Mouse (Mus musculus) adrenal gland, adult 18-20 months (tissue): ENCODE data around the gene Ipo13. TPM values are rescaled to one million over a fixed set of nuclear protein-coding genes. Genes with fewer than 3 reads are reported as not detected.

Experiments
- DNase-seq, 2 experiments: peaks; one replicate each; pipeline ENCODE4 v3.0.0; 2021 to 2022; ENCODE audit warnings: low spot score in 2 of 2
- total RNA-seq, 2 experiments: library from RNA; stranded (reverse); gene quantifications; 1 replicate in 1 of 2; 2 replicates in 1 of 2; pipeline ENCODE4 v1.2.3; 2021

Gene Ipo13
- total RNA-seq, 2 experiments from 2014 or later: 51.6 to 56.3 TPM

DNA sequence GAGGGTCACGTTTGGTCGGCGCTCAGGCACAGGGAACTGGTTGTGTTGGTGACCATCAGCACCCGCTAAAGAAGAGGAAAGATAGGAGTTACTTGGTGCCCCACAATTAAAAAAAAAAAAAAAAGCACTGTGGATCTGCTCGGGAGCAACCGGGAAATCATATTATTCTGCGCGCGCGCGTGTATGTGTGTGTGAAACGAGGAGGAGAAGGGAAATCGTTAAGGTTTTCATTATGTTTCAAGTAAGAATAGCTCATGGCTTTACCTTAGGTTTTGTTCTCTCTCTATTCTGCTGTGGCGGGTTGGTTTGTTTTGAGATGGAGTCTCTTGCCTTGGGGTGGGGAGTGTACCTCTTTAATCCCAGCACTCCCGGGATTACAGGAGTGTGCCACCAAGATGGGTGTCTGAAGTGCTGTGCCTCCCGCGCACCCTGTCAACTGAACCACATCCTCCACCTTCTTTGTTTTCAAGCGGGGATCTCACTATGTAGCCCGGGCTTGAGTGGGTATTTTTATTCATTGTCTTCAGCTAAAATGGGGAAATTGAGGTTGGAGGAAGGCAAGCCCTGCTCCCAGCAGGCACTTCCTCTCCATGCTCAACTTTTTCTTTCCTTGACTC, 798 bp upstream of the Ipo13 start:
- no peak for DNase-seq

DNA sequence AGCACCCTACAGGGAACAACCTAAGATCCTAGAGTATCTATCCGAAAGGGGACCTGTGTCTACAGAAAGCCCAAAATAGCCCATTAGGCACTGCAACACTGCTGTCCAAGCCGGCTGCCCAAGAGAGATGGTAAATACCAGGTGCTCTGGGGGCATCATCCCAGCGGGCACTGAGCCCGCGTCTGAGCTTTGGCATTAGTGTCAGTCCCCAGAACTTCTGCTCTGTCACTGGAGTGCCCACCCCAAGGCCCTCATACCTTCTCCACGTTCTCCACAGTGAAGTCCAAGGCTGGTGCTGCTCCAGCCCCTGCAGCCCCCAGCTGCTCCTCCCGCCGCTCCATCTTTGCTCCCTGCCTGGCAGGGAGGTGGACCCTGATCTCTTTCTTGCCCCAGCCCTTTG, 768 bp downstream of the Ipo13 start:
- no peak for DNase-seq

DNA sequence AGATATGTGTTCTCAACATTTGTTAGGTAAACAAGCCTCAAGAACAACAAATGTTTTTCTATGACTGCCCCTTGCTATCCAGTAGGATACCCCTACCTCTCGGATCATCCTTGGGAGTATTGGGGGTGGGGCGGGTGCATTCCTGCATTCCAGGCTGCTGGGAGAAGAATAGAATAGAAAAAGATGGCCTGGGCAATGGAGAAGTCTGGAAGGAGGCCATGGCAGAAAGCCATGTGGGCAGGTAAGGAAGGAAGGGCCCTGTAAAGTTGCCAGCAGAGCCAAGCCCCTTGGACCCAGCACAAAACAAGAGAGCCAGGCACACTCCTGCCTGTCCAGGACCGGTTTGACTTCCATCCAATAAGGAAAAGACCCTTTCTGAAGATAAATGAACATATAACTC, 1.4 kb downstream of the Ipo13 start:
- no peak for DNase-seq

DNA sequence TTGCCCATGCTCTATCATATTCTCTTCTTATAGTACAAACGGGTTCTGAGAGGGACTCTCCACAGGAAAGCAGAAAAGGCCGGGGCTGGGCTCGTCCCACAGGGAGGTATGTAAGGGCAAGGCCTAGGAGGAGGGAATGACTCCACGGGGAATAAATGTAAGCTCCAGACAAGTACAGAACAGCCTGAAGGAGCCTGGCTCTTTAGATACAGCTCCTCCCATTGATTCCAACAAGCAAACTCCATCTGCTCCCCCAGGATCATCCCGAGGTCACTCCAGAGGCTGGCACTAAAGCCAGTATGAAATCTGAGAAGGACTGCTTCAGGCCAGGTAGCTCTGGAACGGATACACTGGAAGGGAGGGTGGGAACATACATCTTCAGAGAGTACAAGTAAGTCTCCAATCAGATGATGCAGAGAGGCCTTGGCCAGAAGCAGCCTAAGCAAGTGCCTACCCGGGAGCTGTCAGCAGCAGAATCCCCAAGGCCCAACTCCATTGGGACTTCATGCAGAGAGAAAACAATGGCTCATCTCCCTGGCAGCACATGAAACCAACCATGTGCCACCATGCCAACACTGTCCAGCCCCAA, 2.0 kb downstream of the Ipo13 start:
- DNase-seq: no peak

DNA sequence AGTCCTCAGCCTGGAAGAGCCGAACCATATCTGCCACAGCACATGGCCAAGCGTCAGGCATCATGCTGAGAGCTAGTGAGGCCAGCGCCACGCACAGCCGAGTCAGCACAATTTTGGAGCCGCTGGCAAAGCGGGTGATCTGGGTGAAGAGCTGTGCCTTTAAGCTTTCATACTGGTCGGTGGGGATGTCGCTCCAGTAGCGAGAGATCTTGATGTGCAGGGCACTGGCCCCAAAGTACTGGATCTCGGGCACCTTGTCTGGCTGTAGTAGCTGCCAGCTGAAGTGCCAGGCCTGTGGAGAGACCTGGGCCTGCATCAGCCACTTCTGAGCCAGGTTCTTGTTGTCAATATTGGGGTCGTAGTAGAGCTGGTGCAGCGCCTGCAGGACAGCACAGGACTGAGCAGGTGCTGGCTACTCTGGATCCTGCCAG, 2.7 kb downstream of the Ipo13 start:
- DNase-seq: no peak

DNA sequence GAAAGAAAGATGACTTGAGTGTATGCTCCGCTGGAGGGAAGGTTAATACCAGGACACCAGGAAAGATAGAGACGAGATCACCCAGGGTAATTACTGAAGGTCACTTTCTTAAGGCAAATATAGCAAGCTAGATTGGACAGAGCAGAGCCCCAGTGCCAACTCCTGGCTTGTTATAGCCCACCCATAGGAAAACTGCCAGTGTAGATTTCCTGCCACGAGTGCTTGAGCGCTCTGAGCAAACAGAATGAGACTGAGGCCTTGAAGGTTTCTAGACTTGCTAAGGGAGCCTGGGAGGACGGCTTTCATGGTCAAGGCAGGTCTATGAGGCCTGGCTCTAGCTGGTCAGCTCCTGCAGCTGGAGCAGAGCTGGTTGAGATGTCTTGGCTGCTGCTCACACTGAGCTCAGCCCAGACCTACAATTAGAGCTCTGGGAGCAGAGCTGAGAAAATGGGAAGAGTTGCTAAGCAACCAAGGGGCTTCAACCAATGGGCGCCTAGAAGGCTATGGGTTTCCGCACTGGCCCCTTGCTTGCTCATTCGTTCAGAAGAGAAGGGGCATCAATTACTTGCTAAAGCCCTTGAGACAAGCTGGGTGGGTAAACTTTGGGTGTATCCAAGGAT, 5.9 kb downstream of the Ipo13 start:
- no peak for DNase-seq

DNA sequence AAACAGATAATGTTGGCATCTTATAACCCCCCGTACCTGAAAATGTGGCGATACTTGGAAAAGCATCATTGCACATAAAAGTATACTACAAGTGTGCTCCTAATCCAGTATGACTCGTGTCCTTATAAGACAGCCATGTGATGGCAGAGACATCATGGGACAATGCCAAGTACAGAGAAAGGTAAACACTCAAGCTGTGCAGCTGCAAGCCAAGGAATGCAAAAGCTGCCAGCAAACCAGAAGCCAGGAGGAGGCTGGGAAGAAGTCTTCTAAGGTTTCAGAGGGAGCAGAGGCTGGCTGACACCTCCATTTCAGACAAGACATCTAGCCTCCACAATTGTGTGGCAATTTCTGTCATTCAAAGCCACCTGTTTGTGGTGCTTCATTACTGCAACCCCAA, 8.6 kb downstream of the Ipo13 start:
- no peak for DNase-seq

DNA sequence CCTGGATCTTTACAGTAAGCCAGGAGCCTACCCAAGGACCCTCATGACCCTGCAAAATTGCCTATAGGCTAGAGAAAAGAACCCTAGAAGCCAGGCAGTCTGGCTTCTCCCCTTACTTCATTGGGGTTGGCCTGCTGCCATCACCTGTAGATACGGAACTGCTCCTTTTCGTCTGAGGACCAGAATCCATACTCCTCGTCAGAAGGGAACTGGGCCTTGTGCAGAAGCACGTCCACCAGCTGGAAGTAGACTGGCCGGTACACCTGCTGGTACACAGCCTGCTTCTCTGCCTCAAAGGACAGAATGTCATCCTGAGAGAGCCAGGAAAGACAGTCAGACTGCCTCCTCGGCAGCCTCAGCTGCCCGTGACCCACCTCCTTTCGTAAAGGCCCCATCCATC, 10.0 kb downstream of the Ipo13 start:
- DNase-seq: no peak

DNA sequence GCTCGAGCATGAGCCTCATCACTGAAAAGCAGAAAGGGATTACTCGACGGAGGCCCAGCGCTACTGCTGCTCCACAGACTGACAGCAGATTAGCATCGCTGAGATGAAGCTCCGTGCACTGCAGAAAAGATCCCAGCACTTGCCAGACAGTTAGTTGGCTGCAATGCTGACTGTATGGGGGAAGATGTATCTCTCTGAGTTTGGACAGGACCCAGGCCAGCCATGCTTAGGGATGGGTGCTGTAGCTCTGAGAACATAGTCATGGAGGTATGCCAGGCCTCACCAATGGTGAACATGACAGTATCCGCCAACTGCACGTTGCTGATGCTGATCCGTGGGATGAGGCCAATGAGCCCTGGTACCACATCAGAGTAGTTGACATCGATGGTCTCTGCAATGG, 10.7 kb downstream of the Ipo13 start:
- DNase-seq: no peak

DNA sequence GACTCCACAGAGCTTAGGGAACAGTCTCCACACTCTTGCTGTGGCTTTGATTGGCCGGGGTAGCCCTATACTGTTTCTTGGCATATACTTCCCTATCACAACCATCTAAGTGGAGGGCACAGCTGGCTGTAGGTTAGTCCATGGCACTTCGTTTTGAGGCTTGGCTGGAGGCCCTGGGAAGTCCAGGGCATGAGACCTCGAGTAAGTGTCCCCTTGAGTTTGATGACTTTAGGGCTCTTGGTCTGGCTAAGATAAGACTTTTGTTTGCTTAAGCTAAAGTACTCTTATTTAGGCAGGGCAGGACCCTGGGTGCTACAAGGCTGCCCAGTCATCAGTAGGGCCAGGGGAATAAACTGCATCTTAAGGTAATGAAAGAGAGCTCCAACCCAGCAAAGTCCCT, 16.7 kb downstream of the Ipo13 start:
- DNase-seq: no peak

DNA sequence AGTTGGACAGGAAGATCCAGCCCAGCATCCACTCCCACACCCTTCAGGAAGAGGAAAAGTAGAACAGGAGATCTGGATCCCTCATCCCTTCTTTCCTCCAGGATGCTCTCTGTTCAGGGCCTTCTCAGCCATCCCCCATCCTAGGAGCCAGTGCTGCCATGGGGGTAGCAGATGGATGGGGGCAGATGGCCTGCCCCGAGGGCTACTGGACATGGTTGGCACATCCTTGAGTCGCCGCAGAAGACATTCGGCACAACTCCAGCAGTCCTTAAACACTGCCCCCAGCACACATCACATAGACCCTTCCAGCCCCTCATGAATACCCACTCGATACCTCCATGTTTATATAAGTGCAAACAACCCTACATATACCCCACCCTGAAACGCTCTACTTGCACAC, 18.8 kb downstream of the Ipo13 start:
- DNase-seq: no peak

DNA sequence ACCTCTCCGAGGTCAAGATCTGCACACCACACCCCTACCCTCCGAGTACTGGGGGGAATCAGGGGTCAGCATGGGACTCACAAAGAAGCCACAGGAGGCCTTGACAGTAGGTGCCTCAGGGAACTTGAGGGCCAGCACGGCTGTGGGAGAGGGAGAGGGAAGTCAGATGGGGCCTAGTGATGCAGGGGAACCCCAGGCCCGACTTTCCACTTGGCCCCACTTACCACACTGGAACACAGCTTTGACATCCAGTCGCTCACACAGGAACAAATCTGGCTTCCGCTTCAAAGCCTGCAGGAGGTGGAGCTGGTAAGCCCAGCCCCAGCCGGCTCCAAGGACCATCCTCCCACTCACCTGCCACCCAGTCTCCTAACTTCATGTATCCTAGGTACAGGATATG, 19.5 kb downstream of the Ipo13 start:
- DNase-seq: no peak

DNA sequence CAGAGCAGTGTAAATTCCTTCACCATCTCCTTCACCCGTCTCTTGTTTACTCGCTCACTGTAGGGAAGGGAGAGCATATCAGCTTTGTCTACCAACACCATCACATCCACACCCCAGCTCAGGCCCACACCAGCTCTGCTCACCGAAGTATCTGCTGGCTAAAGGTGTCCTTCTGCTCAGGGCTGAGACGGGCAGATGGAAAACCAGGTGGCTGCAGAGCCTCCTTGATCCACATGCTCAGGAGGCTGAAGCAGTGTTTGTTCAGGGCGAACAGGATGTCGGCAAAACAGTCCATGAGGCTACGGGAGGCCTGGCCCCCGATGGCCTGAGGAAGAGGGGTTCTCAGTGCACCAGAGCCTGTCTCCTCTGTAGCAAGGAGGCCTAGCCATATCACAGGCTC, 20.2 kb downstream of the Ipo13 start:
- no peak for DNase-seq

DNA sequence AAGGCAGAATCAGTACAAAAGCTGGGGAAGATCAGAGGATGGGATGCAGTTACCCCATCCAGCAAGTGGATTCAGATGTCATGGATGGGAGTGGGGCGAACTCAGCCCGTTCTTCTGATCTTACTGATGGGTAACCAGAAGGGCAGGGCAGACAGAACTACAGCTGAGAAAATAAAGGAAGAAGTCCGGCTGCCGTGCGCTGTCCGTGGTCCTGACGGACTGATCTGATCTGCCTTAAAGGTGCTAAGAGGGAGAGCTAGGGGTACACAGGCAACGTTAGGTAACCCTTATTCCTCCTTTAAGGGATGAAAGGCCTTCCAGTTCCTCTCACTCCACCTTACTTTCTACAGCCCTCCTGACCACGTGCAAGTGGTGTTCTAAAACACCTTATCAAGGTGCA, 21.4 kb downstream of the Ipo13 start:
- DNase-seq: peak; percentile 58 to 66

DNA sequence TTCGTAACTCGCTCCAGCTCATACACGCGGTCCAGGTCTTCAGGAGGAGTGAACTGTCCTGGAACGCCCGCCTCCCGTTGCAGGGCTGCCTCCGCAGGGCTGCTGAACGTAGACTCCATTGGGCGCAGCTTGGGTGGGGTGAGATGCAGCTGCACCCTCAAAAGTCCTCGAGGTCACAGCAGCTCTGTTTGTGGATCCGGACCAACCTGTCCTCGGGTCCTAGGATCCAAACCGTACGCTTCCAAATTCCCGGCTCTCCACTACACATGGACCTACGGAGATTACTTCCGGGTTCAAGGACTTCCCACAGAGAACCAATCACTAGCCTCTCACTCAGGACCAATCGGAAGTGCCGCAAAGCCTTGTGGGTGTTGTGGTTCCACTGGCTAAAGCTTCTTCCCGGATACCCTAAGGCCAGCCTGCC, 23.0 kb downstream of the Ipo13 start, which contains the start of gene Dph2:
Dph2 (minus strand) TSS at position 295 of the 424 bp plus-strand sequence.
- DNase-seq: peak; percentile 63 to 66

DNA sequence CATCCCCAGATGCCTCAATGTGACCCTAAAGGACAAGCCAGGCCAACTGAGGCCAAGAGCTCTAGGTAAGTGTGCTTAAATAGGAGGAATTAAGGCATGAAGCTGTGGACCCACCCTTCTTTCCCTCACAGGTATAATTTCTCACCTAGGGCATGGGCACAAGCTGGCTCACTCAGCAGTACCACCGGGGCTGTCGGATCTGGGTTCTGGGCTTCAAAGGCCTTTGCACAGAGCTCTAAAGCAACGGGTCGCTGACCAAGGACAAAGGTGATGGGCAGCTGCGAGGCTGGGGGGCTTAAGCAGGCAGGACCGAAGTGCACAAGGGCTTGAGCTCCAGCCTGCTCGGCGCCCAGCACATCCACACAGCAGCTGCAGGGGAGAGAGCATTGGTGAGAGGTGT, 24.0 kb downstream of the Ipo13 start:
- DNase-seq: no peak

DNA sequence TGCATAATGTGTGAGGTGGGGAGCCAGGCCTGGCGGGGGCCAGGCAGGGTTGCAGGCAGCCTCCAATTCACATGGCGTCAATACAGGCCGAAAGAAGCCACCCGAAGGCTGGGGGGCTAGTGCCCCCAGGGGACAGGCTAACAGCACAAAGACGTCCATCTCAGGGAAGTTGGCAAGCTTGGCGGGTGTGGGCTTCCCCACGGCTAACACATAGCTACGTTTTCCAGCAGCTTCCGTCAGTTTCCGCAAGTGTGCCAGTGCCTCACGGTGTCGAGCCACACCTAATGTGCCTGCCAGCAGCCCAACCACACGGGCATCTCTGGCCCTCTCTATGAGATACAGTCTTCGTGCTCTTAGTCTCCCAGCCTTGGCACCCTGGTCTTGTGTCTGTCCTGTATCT, 24.8 kb downstream of the Ipo13 start:
- no peak for DNase-seq

DNA sequence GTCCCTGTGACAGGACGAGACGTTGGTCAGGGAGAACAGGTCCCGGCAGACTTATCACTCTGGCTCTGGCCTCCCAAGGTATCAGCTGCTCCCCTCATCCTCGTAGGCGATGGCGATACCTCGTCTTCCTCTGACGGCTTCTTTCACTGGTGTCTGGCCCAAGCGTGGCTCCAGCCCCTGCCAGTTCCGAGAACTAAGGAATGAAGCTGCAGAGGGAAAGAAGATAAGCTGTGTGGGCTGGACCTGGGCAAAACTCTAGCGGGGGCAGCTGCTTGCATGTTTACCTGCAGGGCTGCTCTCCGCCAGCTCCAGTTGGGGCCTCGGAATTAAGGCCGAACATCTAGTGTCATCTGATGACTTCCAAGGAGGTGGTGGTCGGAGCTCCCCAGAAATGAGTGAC, 25.3 kb downstream of the Ipo13 start:
- no peak for DNase-seq

DNA sequence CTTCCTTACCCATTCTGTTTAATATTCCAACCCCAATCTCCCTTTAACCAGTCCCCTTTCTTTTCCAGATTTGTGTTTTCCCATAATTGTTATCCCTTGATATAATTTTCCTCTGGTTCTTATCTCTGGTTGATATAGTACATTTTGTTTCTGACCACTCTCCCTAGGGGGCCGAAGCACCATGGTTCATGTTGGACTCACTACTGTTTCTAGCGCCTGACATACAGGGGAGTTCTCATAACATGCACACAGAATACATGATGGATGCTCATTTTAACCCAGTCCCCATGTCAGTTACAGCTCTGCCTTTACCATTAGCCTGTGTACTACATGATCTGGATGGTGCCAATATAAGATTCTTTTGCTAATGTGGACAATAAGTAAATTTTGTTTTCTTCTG, 26.9 kb downstream of the Ipo13 start:
- no peak for DNase-seq

DNA sequence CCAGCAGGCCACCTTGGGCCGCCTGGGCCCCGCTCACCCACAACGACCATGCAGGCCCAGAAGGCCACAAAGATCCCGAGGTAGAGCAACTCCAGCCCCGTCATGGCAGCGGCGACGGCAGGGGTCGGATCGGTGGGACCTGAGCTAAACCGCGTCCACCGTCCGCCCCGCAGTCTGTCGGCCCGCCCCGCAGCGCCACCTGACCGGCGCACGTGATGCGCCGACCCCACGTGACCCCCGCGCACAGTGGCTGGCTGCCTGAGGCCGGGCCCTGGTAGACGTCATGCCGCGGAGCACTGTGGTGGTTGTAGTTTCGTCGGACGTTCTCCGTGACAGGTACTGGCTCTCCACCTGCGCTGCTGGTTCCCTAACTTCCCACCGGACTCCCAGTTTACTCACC, 27.7 kb downstream of the Ipo13 start, which contains the start of gene Atp6v0b:
Atp6v0b (minus strand) TSS at position 201 of the 400 bp plus-strand sequence.
- DNase-seq: peak; percentile 93 to 95

DNA sequence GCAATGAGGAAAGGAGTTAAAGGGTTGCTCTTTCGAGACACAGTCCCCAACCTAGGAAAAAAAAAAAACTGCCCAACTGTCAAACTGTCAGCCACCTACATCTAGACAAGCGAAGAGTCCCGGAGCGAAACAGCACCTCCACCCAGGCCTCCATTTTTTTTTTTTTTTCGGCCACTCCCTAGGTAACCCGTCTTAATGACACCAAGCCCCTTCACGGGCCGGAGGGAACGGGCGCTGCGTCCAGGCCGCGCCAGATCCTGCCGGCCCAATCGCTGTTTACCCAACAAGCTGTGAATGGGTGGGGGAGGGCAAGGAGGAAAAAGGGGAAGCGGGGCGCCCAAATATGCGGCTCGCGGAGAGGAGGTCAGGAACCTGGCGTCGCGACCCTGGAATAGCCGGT, 28.2 kb downstream of the Ipo13 start:
- peak in 1 of 2 experiments; percentile 37 for DNase-seq

DNA sequence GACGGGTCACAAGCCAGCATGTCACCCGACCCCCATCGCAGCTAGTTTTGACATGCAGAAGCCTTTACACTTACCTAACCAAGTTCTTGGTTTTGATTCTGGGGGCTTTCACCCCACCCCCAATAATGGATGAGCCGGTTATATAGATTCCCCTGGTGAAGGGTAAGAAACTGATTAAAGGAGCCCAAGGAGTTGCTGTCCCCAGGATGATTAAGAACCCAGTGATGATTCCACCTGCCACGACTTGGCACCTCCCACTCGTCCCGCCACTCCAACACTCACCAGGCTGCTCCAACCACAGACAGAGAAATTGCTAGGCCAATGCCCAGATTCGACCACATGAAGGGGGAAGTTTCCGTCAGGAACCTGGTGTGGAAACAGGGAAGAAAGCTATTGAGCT, 28.8 kb downstream of the Ipo13 start:
- DNase-seq: no peak

DNA sequence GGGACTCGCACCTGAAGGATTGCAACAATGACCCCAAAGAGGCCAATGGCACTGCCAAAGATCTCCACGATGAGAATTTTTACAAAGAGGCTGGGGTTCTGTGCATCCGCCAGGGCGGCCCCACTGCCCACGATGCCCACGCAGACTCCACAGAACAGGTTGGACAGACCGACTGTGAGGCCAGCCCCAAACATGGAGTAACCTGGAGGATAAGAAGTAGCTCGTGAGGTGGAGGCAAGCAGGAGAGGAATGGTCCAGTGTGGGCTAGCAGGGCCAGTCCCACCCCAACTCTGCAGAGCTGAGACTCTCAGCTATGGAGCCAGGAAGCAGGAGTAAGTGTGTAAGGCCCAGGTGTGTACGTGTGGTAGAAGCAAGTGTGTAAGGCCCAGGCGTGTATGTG, 29.7 kb downstream of the Ipo13 start:
- no peak for DNase-seq
